Mouse (Mus musculus) CH12.LX (cell line): ENCODE data around the gene Rcan1. TPM values are rescaled to one million over a fixed set of nuclear protein-coding genes. Genes with fewer than 3 reads are reported as not detected.
A peak's percentile ranks its signal among the peaks of the same experiment; 100 is the strongest.

ENCODE experiments used
- DNase-seq: peaks from one replicate; pipeline ENCODE4 v3.0.0-alpha.2; 2013; ENCODE audit errors: extremely low read depth
- H3K27ac ChIP-seq: 2 replicates; pipeline ENCODE4 v1.5.1; 2012; ENCODE audit warnings: low read depth, mild to moderate bottlenecking, control low read depth, moderate library complexity; ENCODE audit not compliant: insufficient read depth
- H3K27me3 ChIP-seq: replicated peaks from 2 replicates; pipeline ENCODE3; 2012; ENCODE audit warnings: inconsistent platforms
- H3K36me3 ChIP-seq, 2 experiments: replicated peaks in 1 of 2; 2 replicates each; pipeline versions ENCODE3 to v1.6.1; 2012; ENCODE audit warnings: inconsistent platforms in 1 of 2, low read length in 1 of 2, mild to moderate bottlenecking in 1 of 2, mixed read lengths in 1 of 2, moderate library complexity in 1 of 2; ENCODE audit not compliant: control insufficient read depth in 1 of 2, insufficient read depth in 1 of 2
- H3K4me1 ChIP-seq, 2 experiments: 2 replicates each; pipeline ENCODE4 v1.6.1; 2012; ENCODE audit warnings: inconsistent platforms in 1 of 2, moderate library complexity in 1 of 2; ENCODE audit not compliant: insufficient read depth in 2 of 2, control insufficient read depth in 1 of 2
- H3K4me2 ChIP-seq: 2 replicates; pipeline ENCODE4 v1.6.1; 2012; ENCODE audit warnings: low read depth, mild to moderate bottlenecking, control low read depth; ENCODE audit not compliant: poor library complexity, insufficient read depth, severe bottlenecking
- H3K4me3 ChIP-seq, 3 experiments: fragments of 150-350 bp in 1 of 3; sonication (generic) in 1 of 3; replicated peaks in 1 of 3; 2 replicates each; pipeline versions ENCODE3 to v1.5.1; 2011 to 2012; ENCODE audit warnings: low read depth in 2 of 3, low read length in 2 of 3, mild to moderate bottlenecking in 2 of 3, moderate library complexity in 2 of 3, control low read depth in 1 of 3, improper control_type of control experiment in 1 of 3, inconsistent platforms in 1 of 3, mixed read lengths in 1 of 3; ENCODE audit not compliant: poor library complexity in 1 of 3
- H3K79me2 ChIP-seq: replicated peaks from 2 replicates; pipeline ENCODE4 v1.6.1; 2012; ENCODE audit warnings: mild to moderate bottlenecking, moderate library complexity; ENCODE audit not compliant: control insufficient read depth, poor library complexity, insufficient read depth, severe bottlenecking; ENCODE audit errors: extremely low read depth
- H3K9ac ChIP-seq: 2 replicates; pipeline ENCODE4 v1.6.1; 2012; ENCODE audit warnings: low read depth, mild to moderate bottlenecking, control low read depth, moderate library complexity; ENCODE audit not compliant: insufficient read depth
- H3K9me3 ChIP-seq: replicated peaks from 2 replicates; pipeline ENCODE3; 2012; ENCODE audit warnings: low read length, inconsistent platforms, mixed read lengths
- BHLHE40 ChIP-seq: IDR thresholded peaks from 2 replicates; pipeline ENCODE4 v1.6.1; 2011; ENCODE audit warnings: mild to moderate bottlenecking, low read depth, low read length, improper control_type of control experiment
- CTCF ChIP-seq, 2 experiments: IDR thresholded peaks in 1 of 2; conservative IDR thresholded peaks in 1 of 2; 2 replicates each; pipeline ENCODE4 v1.5.1; 2011 to 2012; ENCODE audit warnings: low read depth in 2 of 2, low read length in 2 of 2, improper control_type of control experiment in 1 of 2, inconsistent platforms in 1 of 2, mild to moderate bottlenecking in 1 of 2, moderate library complexity in 1 of 2
- EP300 ChIP-seq: IDR thresholded peaks from 2 replicates; pipeline ENCODE4 v1.6.1; 2011; ENCODE audit warnings: low read length, improper control_type of control experiment
- JUN ChIP-seq: IDR thresholded peaks from 2 replicates; pipeline ENCODE4 v1.6.1; 2011; ENCODE audit warnings: low read depth, mild to moderate bottlenecking, low read length, improper control_type of control experiment, moderate library complexity; ENCODE audit not compliant: insufficient read depth
- MAX ChIP-seq: IDR thresholded peaks from 2 replicates; pipeline ENCODE4 v1.6.1; 2011; ENCODE audit warnings: low read length, improper control_type of control experiment
- MEF2A ChIP-seq: IDR thresholded peaks from 2 replicates; pipeline ENCODE4 v1.6.1; 2014; ENCODE audit warnings: low read depth, mild to moderate bottlenecking, inconsistent platforms, low read length, improper control_type of control experiment, borderline replicate concordance
- MXI1 ChIP-seq: IDR thresholded peaks from 2 replicates; pipeline ENCODE4 v1.6.1; 2011; ENCODE audit warnings: mild to moderate bottlenecking, low read depth, low read length, improper control_type of control experiment
- MYC ChIP-seq: IDR thresholded peaks from 2 replicates; pipeline ENCODE4 v1.6.1; 2011; ENCODE audit warnings: low read depth, mild to moderate bottlenecking, improper control_type of control experiment, low read length
- POLR2AphosphoS2 ChIP-seq: IDR thresholded peaks from 2 replicates; pipeline ENCODE4 v1.6.1; 2011; ENCODE audit warnings: low read depth, low read length, improper control_type of control experiment
- RAD21 ChIP-seq: IDR thresholded peaks from 2 replicates; pipeline ENCODE4 v1.6.1; 2011; ENCODE audit warnings: low read depth, mild to moderate bottlenecking, low read length, improper control_type of control experiment, moderate library complexity
- SMC3 ChIP-seq: IDR thresholded peaks from 2 replicates; pipeline ENCODE4 v1.6.1; 2011; ENCODE audit warnings: low read depth, low read length, improper control_type of control experiment
- TBP ChIP-seq: conservative IDR thresholded peaks from 2 replicates; pipeline ENCODE4 v1.6.1; 2011; ENCODE audit warnings: low read depth, low read length, improper control_type of control experiment
- ZNF384 ChIP-seq: IDR thresholded peaks from 2 replicates; pipeline ENCODE4 v1.6.1; 2012; ENCODE audit warnings: low read depth, low read length, improper control_type of control experiment, inconsistent platforms
- dilution Hi-C: fragments of 300-500 bp; cut with MboI; formaldehyde crosslinking; loops from 2 replicates; pipeline ENCODE4 v1.14.3; 2020; ENCODE audit warnings: low sequenced_read_pairs; ENCODE audit not compliant: extremely low pct_unique_long_range_greater_than_20kb, extremely low pct_ligation_motif_present
- in situ Hi-C: fragments of 300-500 bp; cut with MboI; formaldehyde crosslinking; loops from 3 replicates; pipeline ENCODE4 v1.14.3; 2019; ENCODE audit warnings: low sequenced_read_pairs, low pct_ligation_motif_present, low pct_unique_long_range_greater_than_20kb, mixed read lengths
- polyA plus RNA-seq: library from polyadenylated mRNA; unstranded; fragments of >175 nt; gene quantifications from 2 replicates; pipeline ENCODE4 v1.2.1, GENCODE M21; 2012; ENCODE audit warnings: low read depth; ENCODE audit not compliant: insufficient read length
- total RNA-seq, 2 experiments: library from RNA; depleted of rRNA; stranded (reverse); fragments of 300-350 nt in 1 of 2; fragments of >200 nt in 1 of 2; gene quantifications; 2 replicates each; pipeline ENCODE4 v1.2.3; 2012 to 2014

Gene Rcan1
- total and polyA plus RNA-seq, 3 experiments, result 10.0 to 15.3 (median 12.4) TPM

- in situ Hi-C loops, result no loop called here
Observed at GRCm38 (mm10) chr16:92422435-92423362, 48.0 kb downstream of the Rcan1 start.

GRCm38 (mm10) chr16:92421147-92421934 lies 49.3 kb downstream of the Rcan1 start:
- Histone ChIP-seq H3K4me1 (peaks cover 11 to 40% of the 10 kb centered on the region in 2 experiments), H3K27me3 (no peaks in the 10 kb centered on the region), H3K4me3 (no peak overlapping the region), H3K9ac (no peak overlapping the region)
- in situ Hi-C loops, result no loop called here
- TF ChIP-seq CTCF (conservative IDR thresholded peaks at IDR 0.05 in 1 of 2, IDR thresholded peaks at IDR 0.05 in 1 of 2; ENCODE audit: low read depth in 2 of 2, low read length in 2 of 2) (peak; percentile 43 to 61), SMC3 (peak; percentile 51), MAX (no peak), RAD21 (peak; percentile 14), JUN (no peak)
- TF ChIP-seq, all 38 proteins: peak for 3
- no peak overlapping the region for H3K27ac ChIP-seq
- no peak overlapping the region for H3K4me2 ChIP-seq
- peaks cover 0 to 3% of the 10 kb centered on the region in 2 experiments for H3K36me3 ChIP-seq
- dilution Hi-C loops, result no loop called here
- no peak for DNase-seq
- H3K9me3 ChIP-seq, result no peaks in the 10 kb centered on the region
- no peaks in the 10 kb centered on the region for H3K79me2 ChIP-seq

More at GRCm38 (mm10) chr16:92422435-92423362, 48.0 kb downstream of the Rcan1 start:
- H3K4me1 ChIP-seq, result peaks cover 10 to 38% of the 10 kb centered on the region in 2 experiments
- dilution Hi-C loops, result no loop called here
- TF ChIP-seq ZNF384, result no peak
- TF ChIP-seq MXI1, result no peak
- no peak for TF ChIP-seq EP300
- H3K27ac ChIP-seq, result no peak overlapping the region
- H3K4me2 ChIP-seq, result no peak overlapping the region
- no peaks in the 10 kb centered on the region for H3K36me3 ChIP-seq
- H3K27me3 ChIP-seq, result no peaks in the 10 kb centered on the region
- no peak for DNase-seq
- H3K9ac ChIP-seq, result no peak overlapping the region
- no peak overlapping the region for H3K4me3 ChIP-seq
- no peaks in the 10 kb centered on the region for H3K79me2 ChIP-seq
- H3K9me3 ChIP-seq, result no peaks in the 10 kb centered on the region

- H3K36me3 ChIP-seq, result peaks cover 0 to 3% of the 10 kb centered on the region in 2 experiments
- in situ Hi-C loops (no loop called here), dilution Hi-C loops (no loop called here)
- H3K4me1 ChIP-seq, result peaks cover 10 to 40% of the 10 kb centered on the region in 2 experiments
- H3K9ac ChIP-seq, result no peak overlapping the region
- H3K79me2 ChIP-seq, result no peaks in the 10 kb centered on the region
- H3K27ac ChIP-seq, result no peak overlapping the region
- no peak for DNase-seq
- H3K4me3 ChIP-seq, result no peak overlapping the region
- no peaks in the 10 kb centered on the region for H3K9me3 ChIP-seq
- H3K4me2 ChIP-seq, result no peak overlapping the region
- no peak for TF ChIP-seq MYC
- TF ChIP-seq BHLHE40, result no peak
- TF ChIP-seq POLR2AphosphoS2, result no peak
- TF ChIP-seq TBP, result no peak
- no peak for TF ChIP-seq MXI1
- TF ChIP-seq RAD21, result no peak
- TF ChIP-seq MEF2A, result no peak
- no peaks in the 10 kb centered on the region for H3K27me3 ChIP-seq
Observed at GRCm38 (mm10) chr16:92420641-92421040, 50.0 kb downstream of the Rcan1 start.
